Mouse (Mus musculus) midbrain, embryonic 11.5 days (tissue): ENCODE data around the gene Prdx1. TPM values are rescaled to one million over a fixed set of nuclear protein-coding genes. Genes with fewer than 3 reads are reported as not detected.

Source experiments
- ATAC-seq: fragments of 200-750 bp; cut with Nextera tagmentation; 2 replicates; pipeline ENCODE4 v1.8.0; 2017; ENCODE audit warnings: moderate TSS enrichment, moderate library complexity; ENCODE audit not compliant: low FRiP score
- DNase-seq: peaks from one replicate; pipeline ENCODE4 v3.0.0; 2015; ENCODE audit warnings: low spot score; ENCODE audit errors: missing footprints
- H3K27ac ChIP-seq: fragments of 300-500 bp; sonication (generic); 2 replicates; pipeline ENCODE4 v1.5.1; 2014; ENCODE audit warnings: low read depth, low read length
- H3K27me3 ChIP-seq: fragments of 300-500 bp; sonication (generic); 2 replicates; pipeline ENCODE4 v1.6.1; 2014; ENCODE audit warnings: mild to moderate bottlenecking, low read length, moderate library complexity, mixed read lengths; ENCODE audit not compliant: control insufficient read depth, insufficient read depth
- H3K36me3 ChIP-seq: fragments of 300-500 bp; sonication (generic); 2 replicates; pipeline ENCODE4 v1.6.1; 2014; ENCODE audit warnings: mild to moderate bottlenecking, low read length, moderate library complexity, mixed read lengths; ENCODE audit not compliant: control insufficient read depth, insufficient read depth
- H3K4me1 ChIP-seq: fragments of 300-500 bp; sonication (generic); 2 replicates; pipeline ENCODE4 v1.6.1; 2014; ENCODE audit warnings: low read length; ENCODE audit not compliant: control insufficient read depth, insufficient read depth
- H3K4me2 ChIP-seq: fragments of 300-500 bp; sonication (generic); 2 replicates; pipeline ENCODE4 v1.6.1; 2014; ENCODE audit warnings: mild to moderate bottlenecking, moderate library complexity
- H3K4me3 ChIP-seq: fragments of 300-500 bp; sonication (generic); 2 replicates; pipeline ENCODE4 v1.5.1; 2014; ENCODE audit warnings: low read depth, low read length
- H3K9ac ChIP-seq: fragments of 300-500 bp; sonication (generic); 2 replicates; pipeline ENCODE4 v1.6.1; 2014; ENCODE audit warnings: low read length
- H3K9me3 ChIP-seq: fragments of 300-500 bp; sonication (generic); 2 replicates; pipeline ENCODE4 v1.6.1; 2016; ENCODE audit warnings: low read length; ENCODE audit not compliant: control insufficient read depth
- WGBS: fragments of 180-500 bp; shearing (Covaris S2); extraction: QIAGEN DNeasy Blood & Tissue Kit; methylation state at CpG from one replicate; pipeline ENCODE4 v1.1.7; 2014; 5-methylcytosine and 5-hydroxymethylcytosine counted together
- polyA plus RNA-seq: library from polyadenylated mRNA; unstranded; fragments of >200 nt; fragmentation: Nextera tagmentation; extraction: Ambion mirVana; gene quantifications from 2 replicates; pipeline ENCODE4 v1.2.1, GENCODE M21; 2014

Prdx1 gene
- polyA plus RNA-seq, 1 experiment from 2014 or later, result 1,053 TPM

DNA sequence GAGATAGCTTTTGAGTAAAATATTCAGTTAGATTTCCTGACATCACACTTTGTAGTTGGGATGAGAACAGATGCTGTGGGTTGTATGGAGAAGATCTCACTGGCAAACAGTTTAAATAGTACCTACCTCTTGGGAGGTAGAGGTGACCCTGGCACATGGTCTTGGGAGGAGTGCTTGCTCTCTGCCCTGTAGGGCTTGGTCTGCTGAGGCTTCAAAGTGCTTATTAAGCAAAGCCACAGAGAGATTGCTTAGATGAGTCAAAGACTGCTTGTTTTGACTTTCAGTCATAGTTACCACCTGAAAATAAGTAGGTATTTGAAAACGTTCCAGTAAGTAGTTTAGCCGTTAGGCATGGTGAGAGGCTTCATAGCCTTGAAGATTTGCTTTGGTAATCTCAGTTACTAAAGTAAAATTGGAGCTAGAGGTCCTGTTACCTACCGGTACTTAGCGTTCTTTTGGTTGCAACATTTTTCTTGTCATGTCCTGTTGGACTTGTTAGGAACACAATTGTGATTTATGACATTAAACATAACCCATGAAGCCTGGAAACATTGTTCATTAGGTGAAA lies 4.0 kb downstream of the Prdx1 start:
- Histone ChIP-seq H3K9me3 (no peaks in the 10 kb centered on the region), H3K27ac (no peak overlapping the region), H3K27me3 (no peaks in the 10 kb centered on the region), H3K4me2 (no peak overlapping the region), H3K36me3 (peaks cover 20% of the 10 kb centered on the region; the same call in 1 of the 2 replicates), H3K9ac (no peak overlapping the region), H3K4me3 (no peak overlapping the region), H3K4me1 (peaks cover 10% of the 10 kb centered on the region)
- WGBS, result 92% methylated on average over 4 of the region's 4 CpGs
- ATAC-seq (no peak), DNase-seq (peak; percentile 35)

DNA sequence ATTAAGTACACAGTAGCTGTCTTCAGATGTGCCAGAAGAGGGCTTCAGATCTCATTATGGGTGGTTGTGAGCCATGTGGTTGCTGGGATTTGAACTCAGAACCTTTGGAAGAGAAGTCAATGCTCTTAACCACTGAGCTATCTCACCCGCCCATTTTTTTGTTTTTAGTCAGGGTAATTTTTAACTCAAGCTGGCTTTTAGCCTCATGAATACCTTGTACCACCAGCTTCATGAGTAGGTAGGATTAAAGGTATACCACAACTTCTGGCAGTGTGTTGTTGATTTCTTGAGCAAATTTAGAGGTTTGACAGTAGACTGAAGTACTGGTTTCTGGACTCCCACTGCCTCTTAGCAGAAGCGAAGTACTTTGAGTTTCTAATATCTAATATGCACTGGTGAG lies 6.8 kb downstream of the Prdx1 start:
- H3K36me3 ChIP-seq, result peaks cover 22% of the 10 kb centered on the region
- no peak overlapping the region for H3K4me2 ChIP-seq
- H3K27me3 ChIP-seq, result no peaks in the 10 kb centered on the region
- H3K4me1 ChIP-seq, result peaks cover under 1% of the 10 kb centered on the region; the same call in 1 of the 2 replicates
- ATAC-seq, result no peak
- H3K9ac ChIP-seq, result no peak overlapping the region
- DNase-seq, result peak; percentile 64
- no peaks in the 10 kb centered on the region for H3K9me3 ChIP-seq
- 89% methylated on average over 2 of the region's 2 CpGs for WGBS
- no peak overlapping the region for H3K27ac ChIP-seq
- no peak overlapping the region for H3K4me3 ChIP-seq

- Histone ChIP-seq H3K27me3 (no peaks in the 10 kb centered on the region), H3K36me3 (peaks cover 22% of the 10 kb centered on the region), H3K9ac (no peak overlapping the region), H3K4me1 (no peaks in the 10 kb centered on the region), H3K27ac (no peak overlapping the region), H3K9me3 (no peaks in the 10 kb centered on the region), H3K4me2 (no peak overlapping the region), H3K4me3 (no peak overlapping the region)
- ATAC-seq (no peak), DNase-seq (peak; percentile 47)
- WGBS, result 87% methylated on average over 2 of the region's 2 CpGs
Measured at GRCm38 (mm10) chr4:116693785-116694184, 8.4 kb downstream of the Prdx1 start.

GRCm38 (mm10) chr4:116698693-116699342 lies 13.5 kb downstream of the Prdx1 start:
- Histone ChIP-seq H3K9me3 (no peaks in the 10 kb centered on the region), H3K4me3 (no peak overlapping the region), H3K4me2 (no peak overlapping the region), H3K27ac (no peak overlapping the region), H3K27me3 (no peaks in the 10 kb centered on the region), H3K36me3 (peaks cover 9% of the 10 kb centered on the region), H3K4me1 (no peaks in the 10 kb centered on the region), H3K9ac (no peak overlapping the region)
- DNase-seq, result peak; percentile 61
- 86% methylated on average over 2 of the region's 2 CpGs for WGBS
- no peak for ATAC-seq

GRCm38 (mm10) chr4:116700964-116701363 lies 15.6 kb downstream of the Prdx1 start:
- ATAC-seq (no peak), DNase-seq (peak; percentile 66)
- no peak overlapping the region for H3K4me2 ChIP-seq
- H3K27ac ChIP-seq, result no peak overlapping the region
- peaks cover 5% of the 10 kb centered on the region; the same call in 1 of the 2 replicates for H3K36me3 ChIP-seq
- 88% methylated on average over 1 of the region's 1 CpGs for WGBS
- no peaks in the 10 kb centered on the region for H3K9me3 ChIP-seq
- H3K27me3 ChIP-seq, result no peaks in the 10 kb centered on the region
- no peak overlapping the region for H3K4me3 ChIP-seq
- no peak overlapping the region for H3K9ac ChIP-seq
- no peaks in the 10 kb centered on the region for H3K4me1 ChIP-seq

- DNase-seq (peak; percentile 97), ATAC-seq (no peak)
- 39% methylated on average over 6 of the region's 6 CpGs for WGBS
- no peak overlapping the region for H3K9ac ChIP-seq
- H3K4me1 ChIP-seq, result peaks cover 3% of the 10 kb centered on the region; the same call in 1 of the 2 replicates
- H3K4me3 ChIP-seq, result no peak overlapping the region
- no peak overlapping the region for H3K27ac ChIP-seq
- no peaks in the 10 kb centered on the region for H3K9me3 ChIP-seq
- H3K36me3 ChIP-seq, result peaks cover 3% of the 10 kb centered on the region; the same call in 1 of the 2 replicates
- H3K4me2 ChIP-seq, result no peak overlapping the region
- no peaks in the 10 kb centered on the region for H3K27me3 ChIP-seq
Measured at GRCm38 (mm10) chr4:116703804-116704203, 18.5 kb downstream of the Prdx1 start.

DNA sequence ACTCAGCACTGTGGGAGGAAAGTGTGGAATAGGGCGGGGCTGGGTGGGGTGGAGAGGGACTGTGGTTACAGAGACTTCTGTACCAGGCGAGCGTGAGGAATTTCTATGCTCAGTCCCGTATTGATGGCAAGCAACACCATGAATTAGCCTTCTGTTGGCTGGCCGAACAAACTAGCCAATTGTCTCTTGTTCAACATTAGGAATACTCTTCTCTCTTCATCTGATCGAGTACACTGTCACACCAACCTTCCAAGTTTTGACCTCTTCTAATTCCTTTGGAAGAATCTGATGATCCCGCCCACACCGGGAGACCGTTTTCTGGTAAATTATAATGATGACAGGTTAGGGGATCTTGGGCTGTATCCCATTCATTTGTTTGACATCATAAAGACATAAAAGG lies 22.3 kb downstream of the Prdx1 start:
- H3K27ac ChIP-seq, result no peak overlapping the region
- peak overlapping the region; percentile 56 for H3K9ac ChIP-seq
- H3K36me3 ChIP-seq, result no peaks in the 10 kb centered on the region
- H3K4me1 ChIP-seq, result peaks cover 8% of the 10 kb centered on the region
- peak overlapping the region; percentile 61 for H3K4me2 ChIP-seq
- peak overlapping the region; percentile 40 for H3K4me3 ChIP-seq
- WGBS, result 22% methylated on average over 9 of the region's 9 CpGs
- no peaks in the 10 kb centered on the region for H3K9me3 ChIP-seq
- DNase-seq (peak; percentile 87), ATAC-seq (no peak)
- H3K27me3 ChIP-seq, result no peaks in the 10 kb centered on the region

GRCm38 (mm10) chr4:116708201-116708764 lies 22.9 kb downstream of the Prdx1 start, which contains the start of the genes Mmachc and Ccdc163:
Gene Mmachc (minus strand): TSS chr4:116708406.
Gene Ccdc163 (plus strand): TSS chr4:116708509.
- no peak within 1 kb of the TSS for H3K27ac ChIP-seq
- H3K9me3 ChIP-seq, result no peaks in the 10 kb centered on the region
- peak; percentile 99 for ATAC-seq
- peak within 1 kb of the TSS; percentile 40 for H3K4me3 ChIP-seq
- DNase-seq, result peak; percentile 96
- H3K4me2 ChIP-seq, result peak within 1 kb of the TSS; percentile 85
- under 1% methylated on average over 29 of the region's 29 CpGs for WGBS
- H3K4me1 ChIP-seq, result peaks cover 8% of the 10 kb centered on the region
- no peaks in the 10 kb centered on the region for H3K27me3 ChIP-seq
- H3K9ac ChIP-seq, result peak within 1 kb of the TSS; percentile 76
- H3K36me3 ChIP-seq, result no peaks in the 10 kb centered on the region

DNA sequence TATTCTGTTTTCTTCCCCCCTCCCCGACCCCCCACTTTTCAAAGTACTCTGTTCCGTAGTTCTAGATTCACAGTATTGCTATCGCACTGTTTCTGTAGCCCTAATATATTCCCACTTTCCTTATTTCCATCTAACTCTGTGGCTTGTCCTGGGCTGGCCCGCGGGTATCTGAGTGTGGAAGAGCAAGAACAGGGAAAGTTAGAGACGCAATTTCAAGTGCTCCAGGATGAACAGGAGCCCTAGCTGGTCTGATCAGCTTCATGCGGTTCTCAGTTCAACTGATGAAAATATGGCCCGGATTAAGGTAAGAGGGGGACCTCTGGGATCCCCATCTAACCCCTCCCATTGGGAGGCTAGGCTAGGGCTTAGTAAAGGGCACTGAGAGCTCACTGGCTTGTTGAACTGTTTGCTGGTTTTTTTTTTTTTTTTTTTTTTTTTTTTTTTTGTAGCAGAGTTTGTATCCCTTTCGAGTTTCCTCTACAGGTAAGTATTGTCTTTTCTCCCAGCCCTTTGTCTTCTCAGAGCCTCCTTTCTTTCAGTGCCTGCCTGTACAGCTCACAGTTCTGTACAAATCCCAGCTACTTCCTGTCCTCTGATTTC lies 23.5 kb downstream of the Prdx1 start:
- DNase-seq, result no peak
- peak; percentile 3; the same call in 1 of the 2 replicates for ATAC-seq
- Histone ChIP-seq H3K27ac (no peak overlapping the region), H3K27me3 (no peaks in the 10 kb centered on the region), H3K4me1 (peaks cover 8% of the 10 kb centered on the region), H3K9ac (peak overlapping the region; percentile 76), H3K4me2 (peak overlapping the region; percentile 85), H3K9me3 (no peaks in the 10 kb centered on the region), H3K4me3 (peak overlapping the region; percentile 40), H3K36me3 (no peaks in the 10 kb centered on the region)
- 5% methylated on average over 9 of the region's 9 CpGs for WGBS
